Mouse (Mus musculus): ENCODE results near the gene Ddx58.

Gene Ddx58

GRCm38 (mm10) chr4:40233062-40233664 lies 6.5 kb downstream of the Ddx58 start:
- no peak for DNase-seq

- no peak for DNase-seq
Observed at GRCm38 (mm10) chr4:40229723-40230122, 9.9 kb downstream of the Ddx58 start.

- no peak for DNase-seq
Observed at GRCm38 (mm10) chr4:40227886-40228285, 11.7 kb downstream of the Ddx58 start.

DNA sequence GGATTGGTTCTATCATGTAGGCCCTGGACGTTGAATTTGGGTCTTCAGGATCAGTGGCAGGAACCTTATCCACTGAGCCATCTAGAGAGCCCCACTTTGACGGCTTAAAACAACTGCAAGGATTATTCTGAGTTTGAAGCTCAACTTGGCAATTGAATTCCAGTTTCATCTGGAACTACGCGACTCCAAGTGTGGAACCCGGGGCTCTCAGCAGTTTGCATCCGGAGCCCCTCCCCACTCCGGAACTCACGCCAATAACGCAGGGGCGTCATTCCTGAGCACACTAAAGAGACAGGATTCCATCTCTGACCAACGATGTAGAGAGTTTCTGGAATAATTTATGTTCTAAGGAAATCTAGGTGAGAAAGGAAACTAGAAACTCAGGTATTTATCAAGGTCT lies 12.5 kb downstream of the Ddx58 start:
- DNase-seq, result no peak

DNA sequence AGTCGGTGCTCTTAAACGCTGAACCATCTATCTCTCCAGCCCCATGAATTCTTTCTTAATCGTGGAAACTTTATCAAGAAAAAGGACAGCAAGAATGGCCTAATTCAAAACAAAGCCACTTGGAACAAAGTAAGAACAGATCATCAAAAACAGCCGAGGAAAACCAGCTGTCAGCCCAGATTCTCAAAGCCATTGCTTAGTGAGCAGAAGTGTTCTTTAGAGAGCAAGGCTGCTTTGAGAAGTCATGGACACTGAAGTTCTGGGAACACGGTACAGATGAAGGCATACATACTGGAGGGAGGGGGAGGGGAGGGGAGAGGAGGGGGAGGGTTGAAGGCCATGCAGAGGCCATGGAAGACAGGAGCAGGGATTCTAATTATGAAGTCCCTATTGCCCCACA lies 13.5 kb downstream of the Ddx58 start:
- DNase-seq, result no peak

- DNase-seq, result no peak
Observed at GRCm38 (mm10) chr4:40221876-40222585, 17.6 kb downstream of the Ddx58 start.

DNA sequence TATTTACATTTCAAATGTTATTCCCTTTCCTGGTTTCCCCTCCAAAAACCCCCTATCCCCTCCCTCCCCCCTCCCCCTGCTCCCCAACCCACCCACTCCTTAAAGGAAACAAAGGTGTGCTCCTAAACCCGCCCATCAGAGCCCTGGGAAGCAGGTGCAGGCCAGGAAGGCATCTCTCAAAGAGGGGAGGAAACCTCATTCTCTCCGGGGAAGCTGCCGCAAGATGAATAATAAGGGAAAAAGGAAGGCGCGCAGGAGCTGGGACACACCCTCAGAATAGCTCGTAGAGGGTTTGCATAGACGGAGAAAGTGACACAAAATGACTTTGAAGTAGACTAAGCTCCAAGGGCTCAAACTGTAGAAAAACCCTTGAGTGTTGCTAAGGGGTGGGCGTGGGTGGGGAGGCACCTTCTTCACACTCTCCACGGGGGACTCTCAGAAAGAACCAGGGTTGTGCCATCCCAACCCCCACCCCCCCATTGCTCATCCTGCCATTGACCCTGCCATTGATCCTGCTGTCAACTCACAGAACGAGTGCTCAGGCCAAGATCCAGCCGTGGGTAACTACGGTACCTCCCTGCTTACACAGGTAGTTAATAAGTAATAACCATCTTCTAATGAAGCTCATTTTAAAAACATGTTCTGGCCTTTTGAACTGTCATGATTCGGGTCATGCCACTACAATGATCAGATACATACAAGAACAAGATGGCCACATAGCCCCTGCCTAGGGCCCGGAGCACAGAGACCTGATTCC lies 18.4 kb downstream of the Ddx58 start:
- no peak for DNase-seq

DNA sequence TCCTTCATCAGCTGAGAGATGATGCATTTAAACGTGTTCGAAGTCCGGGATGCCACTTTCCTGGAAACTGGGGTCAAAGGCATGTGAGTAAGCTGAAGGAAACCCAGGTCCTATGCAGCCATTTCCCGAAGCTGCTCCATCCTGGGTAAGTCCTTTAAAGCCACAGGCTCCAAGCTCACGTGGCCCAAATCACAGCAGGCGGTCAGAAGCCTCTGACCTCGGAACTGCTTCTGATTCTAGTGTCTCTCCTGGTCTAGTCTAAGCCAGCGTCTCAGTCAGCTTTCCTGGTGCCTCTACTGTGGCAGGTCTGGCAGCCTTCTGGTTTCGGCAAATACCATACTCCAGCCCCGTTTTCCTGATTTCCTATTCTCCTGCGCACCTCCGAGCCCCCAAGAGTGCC lies 19.2 kb downstream of the Ddx58 start:
- no peak for DNase-seq

GRCm38 (mm10) chr4:40218382-40218781 lies 21.2 kb downstream of the Ddx58 start:
- DNase-seq, result no peak

DNA sequence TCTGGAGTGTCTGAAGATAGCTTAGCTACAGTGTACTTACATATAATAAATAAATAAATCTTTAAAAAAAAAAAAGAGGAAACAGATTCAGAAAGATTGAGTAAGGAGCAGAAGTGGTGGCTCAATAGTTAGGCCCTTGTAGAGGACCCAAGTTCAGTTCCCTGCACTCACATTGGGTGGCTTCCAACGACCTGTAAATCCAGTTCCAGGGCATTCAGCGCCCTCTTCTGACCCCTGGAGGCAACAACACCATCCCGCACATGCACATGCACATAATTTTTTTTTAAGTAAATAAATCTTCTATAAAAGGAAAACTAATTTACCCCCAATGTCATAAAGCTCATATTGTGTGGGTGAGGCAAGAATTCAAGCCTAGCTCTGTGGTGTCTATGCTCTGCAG lies 21.7 kb downstream of the Ddx58 start:
- no peak for DNase-seq

GRCm38 (mm10) chr4:40212177-40212576 lies 27.5 kb downstream of the Ddx58 start:
- DNase-seq, result no peak

DNA sequence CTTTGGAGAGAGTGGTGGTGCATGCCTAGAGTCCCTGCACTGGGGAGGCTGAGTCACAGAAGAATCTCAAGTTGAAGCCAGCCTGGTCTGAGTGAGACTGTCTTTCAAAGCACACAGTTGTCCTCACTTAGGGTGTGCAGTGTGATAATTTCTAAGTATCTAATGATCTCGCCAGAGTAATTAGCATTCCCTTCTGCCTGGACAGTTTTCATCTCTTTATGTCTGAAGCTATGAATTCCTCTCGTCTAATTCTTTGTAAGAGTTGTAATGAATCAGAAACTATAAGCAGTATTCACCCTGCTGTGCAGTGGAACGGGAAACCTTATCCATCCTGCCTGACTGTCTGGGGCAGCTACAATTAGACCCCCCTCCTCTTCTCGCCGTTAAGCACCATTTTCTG lies 31.9 kb downstream of the Ddx58 start:
- no peak for DNase-seq

GRCm38 (mm10) chr4:40205231-40205903 lies 34.3 kb downstream of the Ddx58 start:
- no peak for DNase-seq

DNA sequence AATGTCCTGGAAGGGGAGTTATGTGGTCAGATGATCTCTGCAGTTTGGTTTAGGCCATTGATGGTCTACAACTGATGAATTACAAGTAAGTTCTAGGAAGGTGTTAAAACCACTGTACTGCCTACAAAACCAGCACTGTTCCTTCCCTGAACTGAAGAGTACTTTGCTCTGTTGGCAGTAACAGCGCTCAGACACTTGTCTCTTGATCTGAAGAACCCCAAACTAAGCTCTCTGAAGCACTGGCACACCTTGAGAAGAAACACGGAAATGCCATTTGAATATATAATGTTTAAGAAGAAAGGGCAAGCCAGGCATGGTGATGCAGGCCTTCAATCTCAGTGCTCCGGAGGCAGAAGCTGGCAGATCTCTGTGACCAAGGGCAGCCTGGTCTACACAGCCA lies 35.3 kb downstream of the Ddx58 start:
- no peak for DNase-seq

GRCm38 (mm10) chr4:40202205-40202604 lies 37.4 kb downstream of the Ddx58 start:
- no peak for DNase-seq

GRCm38 (mm10) chr4:40195336-40195735 lies 44.3 kb downstream of the Ddx58 start:
- DNase-seq, result no peak

GRCm38 (mm10) chr4:40193461-40193860 lies 46.2 kb downstream of the Ddx58 start:
- no peak for DNase-seq

- no peak for DNase-seq
Observed at GRCm38 (mm10) chr4:40192246-40192645, 47.4 kb downstream of the Ddx58 start.

- no peak for DNase-seq
Observed at GRCm38 (mm10) chr4:40187956-40188355, 51.7 kb downstream of the Ddx58 start.

DNA sequence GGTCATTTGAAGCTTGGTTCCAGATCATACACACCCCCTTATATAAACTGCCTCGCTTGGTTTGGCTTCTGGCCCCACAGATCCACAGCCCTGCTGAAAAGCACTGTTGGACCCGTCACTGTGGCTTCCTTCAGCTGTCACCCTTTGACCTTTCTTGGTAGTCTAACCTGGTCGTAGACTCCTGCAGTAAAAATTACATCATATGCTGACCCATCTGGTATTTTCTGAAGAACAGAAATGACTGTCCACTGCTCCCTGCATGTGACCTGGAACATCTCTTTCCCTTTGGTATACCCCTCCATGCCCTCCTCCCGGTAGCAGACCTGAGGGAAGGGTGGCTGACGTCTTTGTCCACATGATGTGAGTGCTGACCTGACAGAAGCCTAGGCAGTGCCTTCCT lies 55.2 kb downstream of the Ddx58 start:
- DNase-seq, result no peak

DNA sequence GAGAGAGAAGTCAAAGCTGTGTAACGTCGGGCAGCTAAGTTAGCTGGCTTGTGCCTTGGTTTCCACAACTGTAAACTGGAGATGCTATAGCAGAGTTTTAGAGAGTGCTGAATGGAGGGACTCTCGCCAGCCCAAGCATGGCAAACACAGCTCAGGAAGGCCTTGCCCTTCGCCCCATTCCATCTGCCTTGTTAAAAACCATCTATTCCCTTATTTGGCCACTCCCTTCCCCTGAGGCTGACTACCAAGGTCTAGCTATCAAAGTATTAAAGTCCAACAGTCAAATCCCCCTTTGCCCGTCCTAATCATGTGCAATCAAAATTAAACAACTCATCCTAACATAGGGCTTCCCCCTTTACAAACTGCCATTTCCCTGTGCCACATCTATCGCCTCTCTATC lies 55.8 kb downstream of the Ddx58 start:
- no peak for DNase-seq

DNA sequence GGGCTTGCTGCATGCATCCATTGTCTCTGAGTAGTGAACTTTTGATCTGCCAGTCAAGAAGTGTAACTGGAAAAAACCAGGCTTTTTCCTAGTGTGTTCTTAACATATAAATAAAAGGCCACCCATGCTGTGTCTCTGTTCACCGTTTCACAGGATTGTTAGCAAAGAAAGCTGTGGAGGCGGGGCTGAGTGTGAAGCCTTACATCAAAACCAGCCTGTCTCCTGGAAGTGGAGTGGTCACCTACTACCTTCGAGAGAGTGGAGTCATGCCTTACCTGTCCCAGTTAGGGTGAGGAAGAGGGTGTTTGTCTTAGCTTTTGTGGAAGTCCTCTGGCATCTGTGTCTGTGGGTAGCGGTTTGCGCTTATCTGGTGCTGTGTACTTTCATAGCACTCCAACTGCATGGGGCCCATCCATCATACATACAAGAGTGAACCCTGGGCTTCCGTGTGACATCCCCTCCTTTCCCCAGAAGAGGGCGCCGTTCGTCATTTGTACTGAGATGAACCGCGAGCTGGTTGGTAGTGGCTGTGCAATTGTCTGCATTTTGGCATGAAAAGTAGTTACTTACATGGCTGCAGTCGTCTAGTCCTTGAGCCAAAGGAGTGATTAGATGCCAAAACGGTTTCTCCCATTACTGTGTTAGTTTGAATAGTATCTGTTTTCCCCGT lies 56.8 kb downstream of the Ddx58 start:
- DNase-seq, result peak; percentile 49 to 53

DNA sequence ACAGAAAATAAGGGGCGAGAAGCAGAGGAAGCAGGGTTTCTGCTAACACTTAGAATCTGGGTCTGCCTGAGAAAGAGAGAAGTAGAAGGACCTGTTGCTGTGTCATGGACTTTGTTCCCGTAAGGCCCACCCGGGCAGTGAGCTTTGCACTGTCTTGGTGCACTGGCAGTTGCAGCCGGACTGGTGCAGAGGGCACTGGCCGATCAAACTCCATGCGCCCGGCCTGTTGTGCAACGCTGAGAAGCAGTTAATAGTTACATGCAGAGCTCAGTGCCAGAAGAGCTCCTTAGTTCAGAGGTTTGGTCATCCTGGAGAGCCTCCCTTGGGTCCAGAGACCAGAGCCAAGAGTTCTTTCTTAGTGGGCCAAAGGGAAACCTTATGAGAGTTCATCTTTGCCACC lies 57.9 kb downstream of the Ddx58 start:
- DNase-seq, result no peak

Measured in cerebellum, postnatal 36 days (tissue).